Mouse (Mus musculus): ENCODE data around the gene Crp. TPM values are rescaled to one million over a fixed set of nuclear protein-coding genes. Genes with fewer than 3 reads are reported as not detected.

Gene Crp
- total RNA-seq, 2 experiments from 2014 or later = 0.45 to 10.9 TPM

- no peak for DNase-seq (ENCODE audit: low spot score in 2 of 2)
These were observed 13.5 kb downstream of the Crp start for GRCm38 (mm10) chr1:172711396-172711795.

GRCm38 (mm10) chr1:172711962-172712361, 14.1 kb downstream of the Crp start:
- DNase-seq (ENCODE audit: low spot score in 2 of 2) = no peak

DNA sequence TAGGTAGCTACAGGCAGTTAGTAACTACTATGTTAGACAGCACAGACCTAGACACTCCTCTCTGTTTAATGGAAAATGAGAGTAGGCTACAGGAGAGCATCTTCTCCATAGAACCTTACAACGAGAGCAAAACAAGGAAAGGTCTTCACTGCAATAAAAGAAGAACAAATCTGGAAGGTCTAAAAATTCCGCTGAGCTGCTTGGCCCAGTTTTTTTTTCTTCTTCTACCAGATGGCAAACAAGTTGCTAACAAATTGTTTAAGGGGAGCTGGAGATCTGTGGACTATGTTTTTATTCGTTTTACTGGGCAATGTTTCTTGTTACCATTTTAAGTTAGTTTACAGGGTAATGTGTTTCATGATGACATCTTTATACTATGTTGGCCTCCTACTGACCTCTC, 53.4 kb downstream of the Crp start:
- DNase-seq (ENCODE audit: low spot score in 2 of 2) = no peak

GRCm38 (mm10) chr1:172755151-172755550, 57.3 kb downstream of the Crp start:
- DNase-seq (ENCODE audit: low spot score in 2 of 2) = no peak

DNA sequence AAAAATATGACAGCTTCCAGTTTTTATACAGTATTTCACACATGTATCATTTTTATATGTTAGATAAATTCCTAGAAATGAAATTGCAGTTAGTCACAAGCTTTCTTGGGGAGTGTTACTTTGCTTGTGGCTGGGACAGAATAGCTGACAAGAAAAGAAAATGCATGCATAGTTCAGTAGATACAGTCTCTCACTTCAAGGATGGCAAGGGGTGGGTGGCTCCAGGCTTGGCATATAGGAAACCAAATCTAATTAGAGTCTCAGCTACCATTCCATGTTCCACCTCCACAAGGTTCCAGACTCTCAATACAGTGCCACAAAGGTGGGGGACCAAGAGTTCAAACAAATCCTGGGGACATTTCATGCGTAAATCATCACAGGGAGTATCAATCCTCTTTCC, 61.7 kb downstream of the Crp start:
- no peak for DNase-seq (ENCODE audit: low spot score in 2 of 2)

- DNase-seq (ENCODE audit: low spot score in 2 of 2) = no peak
These were observed 81.3 kb downstream of the Crp start for GRCm38 (mm10) chr1:172779195-172779594.

- DNase-seq (ENCODE audit: low spot score in 2 of 2) = no peak
These were observed 87.5 kb downstream of the Crp start for GRCm38 (mm10) chr1:172785322-172785721.

- no peak for DNase-seq (ENCODE audit: low spot score in 2 of 2)
These were observed 88.0 kb downstream of the Crp start for GRCm38 (mm10) chr1:172785886-172786285.

GRCm38 (mm10) chr1:172828975-172829374, 131.1 kb downstream of the Crp start:
- no peak for DNase-seq (ENCODE audit: low spot score in 2 of 2)

DNA sequence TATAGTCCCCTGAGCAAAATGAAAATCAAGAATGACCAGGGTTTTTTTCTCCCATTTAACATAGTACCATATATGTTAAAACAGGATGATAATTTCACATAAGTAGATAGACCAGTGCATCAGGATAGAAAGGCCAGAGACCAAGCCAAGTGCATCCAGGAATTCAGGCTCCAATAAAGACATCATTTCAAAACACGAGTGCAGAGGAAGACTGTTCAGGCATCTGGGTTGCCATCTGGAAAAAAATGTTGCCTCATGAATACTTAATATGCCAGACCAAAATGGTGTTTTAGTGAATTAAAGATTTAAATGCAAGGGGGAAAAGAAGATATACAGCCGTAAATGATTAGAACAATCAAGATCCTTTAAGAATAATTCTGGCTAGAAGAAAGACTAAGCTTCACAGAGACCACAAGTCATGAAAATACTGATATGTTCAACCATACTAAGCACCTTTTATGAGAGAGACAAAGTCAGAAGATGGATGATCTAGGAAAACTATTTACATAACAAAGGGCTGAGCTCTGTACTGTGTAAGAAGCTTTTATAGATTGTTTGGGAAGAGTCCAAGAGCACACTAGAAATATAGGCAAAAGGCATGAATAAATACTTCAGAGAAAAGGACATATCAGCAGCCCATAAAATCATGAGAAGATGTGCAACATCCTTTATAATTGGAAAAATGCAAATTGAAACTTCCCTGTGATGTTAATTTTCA, 149.3 kb downstream of the Crp start:
- no peak for DNase-seq (ENCODE audit: low spot score in 2 of 2)

- no peak for DNase-seq (ENCODE audit: low spot score in 2 of 2)
These were observed 150.3 kb downstream of the Crp start for GRCm38 (mm10) chr1:172848171-172848570.

DNA sequence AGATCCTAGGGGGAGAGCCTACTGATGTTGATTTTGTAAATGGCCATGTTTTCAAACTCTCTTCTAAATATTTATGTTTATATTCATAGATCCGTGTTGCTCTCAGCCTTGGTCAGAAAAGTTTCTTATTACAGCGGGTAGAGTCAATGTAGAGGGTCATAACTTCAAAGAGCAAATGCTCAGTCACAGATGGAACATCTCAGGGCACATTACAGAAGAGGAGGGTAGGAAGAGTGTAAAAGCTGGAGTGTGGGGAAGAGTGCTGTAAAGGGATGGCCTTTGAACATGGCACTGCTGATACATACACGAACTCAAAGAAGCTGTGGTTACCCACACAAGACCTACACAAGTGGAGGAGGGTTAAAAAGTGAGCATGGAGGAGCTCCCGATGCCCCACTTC, 177.4 kb downstream of the Crp start:
- no peak for DNase-seq (ENCODE audit: low spot score in 2 of 2)

- DNase-seq (ENCODE audit: low spot score in 2 of 2) = no peak
These were observed 178.8 kb downstream of the Crp start for GRCm38 (mm10) chr1:172876675-172877074.

Other genes starting within 250 kb of the Crp start
- 1 to 10 TPM; 1.1 to 1.2 TPM for gene Slamf9, start 222.7 kb upstream of the Crp start, total RNA-seq (2021)
- 10 to 100 TPM in 1 of 2 experiments, 1 to 10 TPM in 1; 6.0 to 10.6 TPM for gene Igsf9, start 216.3 kb upstream of the Crp start, total RNA-seq (2021)
- 100 to 1,000 TPM; 143 to 153 TPM for gene Tagln2, start 198.0 kb upstream of the Crp start, total RNA-seq (2021)
- 1 to 10 TPM; 2.0 to 2.1 TPM for gene Cfap45, start 177.3 kb upstream of the Crp start, total RNA-seq (2021)
- gene Vsig8, start 142.1 kb upstream of the Crp start, total RNA-seq (2021) = under 1 TPM in 1 of 2 experiments, not detected in 1; 0.17 TPM
- gene Slamf8, start 107.5 kb upstream of the Crp start, total RNA-seq (2021) = under 1 TPM; 0.25 to 0.28 TPM
- gene Fcrl6, start 95.5 kb upstream of the Crp start, total RNA-seq (2021) = not detected
- gene Dusp23, start 65.1 kb upstream of the Crp start, total RNA-seq (2021) = 1 to 10 TPM; 7.1 to 7.8 TPM
- gene Apcs, start 197.0 kb downstream of the Crp start, total RNA-seq (2021) = 10 to 100 TPM in 1 of 2 experiments, 1 to 10 TPM in 1; 1.8 to 79.2 TPM